Mouse (Mus musculus) urinary bladder, postnatal 36 days (tissue): Measurements from ENCODE around the gene Lmx1b.

Source experiments
- DNase-seq, 2 experiments: peaks; one replicate each; pipeline ENCODE4 v3.0.0; 2022; ENCODE audit warnings: low spot score in 2 of 2, mixed read lengths in 1 of 2

Lmx1b gene

GRCm38 (mm10) chr2:33582457-33583060 lies 57.8 kb downstream of the Lmx1b start:
- DNase-seq, result peak; percentile 67 to 71

- DNase-seq, result no peak
Measured at GRCm38 (mm10) chr2:33581866-33582265, 58.4 kb downstream of the Lmx1b start.

- no peak for DNase-seq
Measured at GRCm38 (mm10) chr2:33581449-33581777, 58.9 kb downstream of the Lmx1b start.

GRCm38 (mm10) chr2:33580697-33581448 lies 59.4 kb downstream of the Lmx1b start:
- no peak for DNase-seq

GRCm38 (mm10) chr2:33575406-33575805 lies 64.9 kb downstream of the Lmx1b start:
- no peak for DNase-seq

- DNase-seq, result no peak
Measured at GRCm38 (mm10) chr2:33573075-33573474, 67.2 kb downstream of the Lmx1b start.

GRCm38 (mm10) chr2:33571219-33571824 lies 69.0 kb downstream of the Lmx1b start:
- DNase-seq, result no peak

- DNase-seq, result no peak
Measured at GRCm38 (mm10) chr2:33569698-33570097, 70.6 kb downstream of the Lmx1b start.

- DNase-seq, result no peak
Measured at GRCm38 (mm10) chr2:33569240-33569639, 71.1 kb downstream of the Lmx1b start.

GRCm38 (mm10) chr2:33565886-33566285 lies 74.4 kb downstream of the Lmx1b start:
- no peak for DNase-seq

- no peak for DNase-seq
Measured at GRCm38 (mm10) chr2:33564748-33565147, 75.6 kb downstream of the Lmx1b start.

GRCm38 (mm10) chr2:33559752-33560151 lies 80.6 kb downstream of the Lmx1b start:
- peak in 1 of 2 experiments; percentile 31 for DNase-seq

GRCm38 (mm10) chr2:33559334-33559733 lies 81.0 kb downstream of the Lmx1b start:
- no peak for DNase-seq

GRCm38 (mm10) chr2:33558233-33558632 lies 82.1 kb downstream of the Lmx1b start:
- peak; percentile 70 to 72 for DNase-seq

- DNase-seq, result no peak
Measured at GRCm38 (mm10) chr2:33555573-33555972, 84.7 kb downstream of the Lmx1b start.

GRCm38 (mm10) chr2:33552672-33553071 lies 87.6 kb downstream of the Lmx1b start:
- no peak for DNase-seq

- DNase-seq, result no peak
Measured at GRCm38 (mm10) chr2:33547595-33547994, 92.7 kb downstream of the Lmx1b start.

- no peak for DNase-seq
Measured at GRCm38 (mm10) chr2:33546879-33547278, 93.4 kb downstream of the Lmx1b start.

- no peak for DNase-seq
Measured at GRCm38 (mm10) chr2:33546051-33546450, 94.3 kb downstream of the Lmx1b start.

- no peak for DNase-seq
Measured at GRCm38 (mm10) chr2:33544781-33545566, 95.3 kb downstream of the Lmx1b start.

- peak; percentile 37 to 42 for DNase-seq
Measured at GRCm38 (mm10) chr2:33544203-33544762, 96.0 kb downstream of the Lmx1b start.
